Mouse (Mus musculus): ENCODE measurements around the gene Camk2b.
A peak's percentile ranks its signal among the peaks of the same experiment; 100 is the strongest.

Gene Camk2b

DNA sequence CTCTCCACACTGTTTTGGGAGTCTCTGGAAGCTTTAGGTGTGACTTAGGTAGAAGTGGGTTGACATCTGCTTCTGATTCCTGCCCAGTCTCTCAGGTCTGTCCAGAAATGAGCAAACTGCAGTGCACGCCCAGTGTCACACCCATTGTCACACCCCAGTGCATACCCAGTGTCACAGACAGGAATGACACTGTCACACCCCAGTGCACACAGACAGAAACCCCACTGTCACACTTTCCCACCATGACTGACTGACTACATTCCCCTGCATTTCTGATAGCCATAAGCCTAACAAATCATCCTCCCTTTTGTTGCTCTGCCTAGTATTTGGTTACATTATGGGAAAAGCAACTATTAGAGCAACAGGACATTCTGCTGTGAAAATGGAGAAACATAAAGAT, 135.6 kb downstream of the Camk2b start:
- peak; percentile 25 for DNase-seq

DNA sequence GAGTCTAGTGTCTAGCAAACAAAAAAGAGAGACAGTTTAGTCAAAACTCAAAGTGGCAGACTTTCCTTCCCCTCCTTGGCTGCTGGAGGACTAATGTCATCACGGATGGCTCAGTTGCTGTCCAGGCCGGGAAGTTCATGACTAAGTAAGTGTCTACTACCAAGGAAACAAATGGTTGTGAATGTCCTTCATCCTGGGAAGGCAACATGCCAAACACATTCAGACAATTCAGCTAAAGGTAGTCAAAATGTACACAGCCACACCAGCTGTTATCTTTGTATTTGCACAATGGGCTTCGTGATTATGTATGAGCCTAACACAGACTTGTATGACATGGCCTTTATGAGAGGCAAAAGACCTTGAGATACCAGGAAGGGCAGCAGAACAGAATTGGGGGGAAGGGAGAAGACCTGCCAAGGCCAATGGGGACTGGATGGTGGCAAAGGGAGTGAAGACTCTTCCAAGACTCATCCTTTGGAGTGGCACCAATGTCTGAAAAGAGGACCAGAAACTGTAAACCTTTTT, 139.4 kb downstream of the Camk2b start:
- DNase-seq = peak; percentile 35

DNA sequence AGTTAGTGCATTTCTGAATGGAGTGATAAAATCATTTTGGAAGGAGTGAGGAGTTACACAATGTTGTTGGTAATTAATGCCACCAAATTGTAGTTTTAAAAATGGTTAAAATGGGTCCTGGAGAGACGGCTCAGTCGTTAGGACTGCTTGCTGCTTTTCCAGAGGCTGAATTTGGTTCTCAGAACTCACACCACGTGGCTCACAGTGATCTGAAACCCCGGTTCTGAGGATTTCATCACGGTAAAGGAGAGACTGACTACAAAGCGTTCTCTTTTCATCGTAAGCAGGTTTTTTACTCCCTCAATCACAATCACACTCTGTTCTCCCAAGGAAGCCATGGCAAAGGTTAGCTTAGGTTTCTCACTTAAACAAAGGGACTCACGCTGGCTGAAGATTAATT, 141.5 kb downstream of the Camk2b start:
- DNase-seq = peak; percentile 4

DNA sequence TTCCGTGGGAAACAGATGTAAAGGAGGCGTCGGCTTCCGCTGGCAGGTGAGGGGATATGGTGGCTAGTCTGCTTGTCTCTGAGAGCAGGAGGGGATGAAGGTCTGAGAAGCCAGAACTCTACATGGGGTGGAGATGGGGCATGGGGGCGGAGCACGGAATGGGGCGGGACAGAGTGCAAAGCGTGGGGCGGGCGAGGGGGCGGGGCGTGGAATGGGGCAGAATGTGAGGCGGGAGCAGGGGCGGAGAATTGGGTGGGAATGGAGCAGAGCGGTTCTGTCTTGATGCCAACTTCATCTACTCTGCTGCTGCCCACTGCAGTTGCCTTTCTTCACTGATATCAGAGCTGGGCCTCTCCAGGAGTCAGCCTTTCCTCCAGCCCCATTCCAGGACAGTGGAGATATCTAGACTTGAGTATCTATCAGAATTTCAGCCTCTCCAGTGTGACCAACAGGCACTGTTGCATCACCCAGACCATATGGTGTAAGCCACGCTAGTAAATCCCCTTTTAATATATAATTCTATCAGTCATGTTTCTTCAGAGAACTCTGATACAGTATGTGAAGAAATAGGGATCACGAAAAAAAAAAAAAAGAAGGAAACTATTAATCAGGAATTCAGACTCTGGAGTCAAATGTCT, 145.7 kb downstream of the Camk2b start:
- peak; percentile 85 for DNase-seq
